Comparison of ENCODE assay signal across 18 mouse cellular contexts in genomic region chr17:30866966-30867365, GRCm38 (mm10). TPM values are rescaled to one million over a fixed set of nuclear protein-coding genes. Genes with fewer than 3 reads are reported as not detected.
DNase-seq lines count a peak whose midpoint lies in the region; ATAC-seq and TF ChIP-seq lines count a peak whose summit lies in the region.
"Had no signal": no experiment of that assay in that cellular context is flagged by ENCODE, and none has a peak within 500 bp of the region (broad histone marks: within the 10 kb centered on the region; RNA-seq: fewer than 3 reads in every experiment).

No protein-coding gene starts in this region.

- H3K4me2 ChIP-seq in hindbrain, postnatal 0 days (ENCODE audit: low read depth, low read length): no peak overlapping the region
- no peak overlapping the region for H3K4me2 ChIP-seq in hindbrain, embryonic 13.5 days
- H3K4me2 ChIP-seq in midbrain, embryonic 11.5 days: no peak overlapping the region
- H3K4me2 ChIP-seq: heart, embryonic 15.5 days; hindbrain, embryonic 15.5 days; stomach, embryonic 15.5 days had no signal

- TF ChIP-seq CTCF in hindbrain, postnatal 0 days (IDR thresholded peaks at IDR 0.05; ENCODE audit: low read depth): no peak

- 44% methylated on average over 9 of the region's 9 CpGs for WGBS in hindbrain, postnatal 0 days
- WGBS in hindbrain, embryonic 13.5 days: 79% methylated on average over 9 of the region's 9 CpGs
- 90% methylated on average over 9 of the region's 9 CpGs for WGBS in midbrain, embryonic 11.5 days

- H3K4me1 ChIP-seq in hindbrain, postnatal 0 days (ENCODE audit: insufficient read depth, low read length): 0 out of 2 replicates have a peak, but pooled peaks cover 3% of the 10 kb centered on the region
- H3K4me1 ChIP-seq in hindbrain, embryonic 13.5 days (replicated peaks): peaks cover 23% of the 10 kb centered on the region
- H3K4me1 ChIP-seq in midbrain, embryonic 11.5 days (ENCODE audit: control insufficient read depth, insufficient read depth, low read length): no peaks in the 10 kb centered on the region
- H3K4me1 ChIP-seq: heart, embryonic 15.5 days; stomach, embryonic 15.5 days had no signal

- no peak overlapping the region for H3K9ac ChIP-seq in hindbrain, postnatal 0 days (replicated peaks; ENCODE audit: low read length)
- H3K9ac ChIP-seq in hindbrain, embryonic 13.5 days: no peak overlapping the region
- no peak overlapping the region for H3K9ac ChIP-seq in midbrain, embryonic 11.5 days (ENCODE audit: low read length)
- H3K9ac ChIP-seq: heart, embryonic 15.5 days; hindbrain, embryonic 15.5 days; liver, postnatal 0 days; stomach, embryonic 15.5 days had no signal

- no peaks in the 10 kb centered on the region for H3K36me3 ChIP-seq in hindbrain, postnatal 0 days (ENCODE audit: insufficient read depth, low read length)
- no peaks in the 10 kb centered on the region for H3K36me3 ChIP-seq in hindbrain, embryonic 13.5 days
- H3K36me3 ChIP-seq in midbrain, embryonic 11.5 days (ENCODE audit: control insufficient read depth, insufficient read depth, low read length): no peaks in the 10 kb centered on the region
- H3K36me3 ChIP-seq: heart, embryonic 15.5 days; hindbrain, embryonic 15.5 days; limb, embryonic 10.5 days; stomach, embryonic 15.5 days had no signal

- no peaks in the 10 kb centered on the region for H3K27me3 ChIP-seq in hindbrain, postnatal 0 days (ENCODE audit: insufficient read depth, low read length)
- H3K27me3 ChIP-seq in hindbrain, embryonic 13.5 days: no peaks in the 10 kb centered on the region
- H3K27me3 ChIP-seq in midbrain, embryonic 11.5 days (ENCODE audit: control insufficient read depth, insufficient read depth, low read length): no peaks in the 10 kb centered on the region
- H3K27me3 ChIP-seq: heart, embryonic 15.5 days; hindbrain, embryonic 15.5 days; stomach, embryonic 15.5 days had no signal

- H3K4me3 ChIP-seq in hindbrain, postnatal 0 days (ENCODE audit: low read length): no peak overlapping the region
- no peak overlapping the region for H3K4me3 ChIP-seq in hindbrain, embryonic 13.5 days
- H3K4me3 ChIP-seq in midbrain, embryonic 11.5 days (ENCODE audit: low read depth, low read length): no peak overlapping the region
- H3K4me3 ChIP-seq: heart, embryonic 15.5 days; hindbrain, embryonic 15.5 days; limb, embryonic 10.5 days; stomach, embryonic 15.5 days had no signal

- H3K27ac ChIP-seq in hindbrain, postnatal 0 days: no peak overlapping the region
- H3K27ac ChIP-seq in hindbrain, embryonic 13.5 days: no peak overlapping the region
- H3K27ac ChIP-seq in midbrain, embryonic 11.5 days (ENCODE audit: low read depth, low read length): no peak overlapping the region
- H3K27ac ChIP-seq: heart, embryonic 15.5 days; hindbrain, embryonic 15.5 days; limb, embryonic 10.5 days; stomach, embryonic 15.5 days had no signal

- ATAC-seq in hindbrain, postnatal 0 days: no peak
- ATAC-seq in hindbrain, embryonic 13.5 days (ENCODE audit: low FRiP score): no peak
- ATAC-seq in midbrain, embryonic 11.5 days (ENCODE audit: low FRiP score): no peak
- ATAC-seq: liver, postnatal 0 days had no signal

- DNase-seq in hindbrain, postnatal 0 days (ENCODE audit: low spot score): peak; percentile 29
- peak; percentile 61 for DNase-seq in adrenal gland, postnatal 10 days
- peak; percentile 53 to 55 for DNase-seq in cerebellum, adult 18-20 months
- peak; percentile 51 to 73 for DNase-seq in kidney, postnatal 25 days
- DNase-seq in thymus, postnatal 10 days (ENCODE audit: low spot score in 2 of 2): no peak
- DNase-seq in midbrain, embryonic 11.5 days (ENCODE audit: low spot score, missing footprints): no peak
- DNase-seq: embryo, embryonic 11 days; gastrocnemius, postnatal 10 days; layer of hippocampus, adult 9-11 months; liver, postnatal 0 days; right cerebral cortex, postnatal 4 days; thymus, postnatal 36 days had no signal

- H3K9me3 ChIP-seq in hindbrain, postnatal 0 days (ENCODE audit: low read length): no peaks in the 10 kb centered on the region
- H3K9me3 ChIP-seq in hindbrain, embryonic 13.5 days: no peaks in the 10 kb centered on the region
- no peaks in the 10 kb centered on the region for H3K9me3 ChIP-seq in midbrain, embryonic 11.5 days (ENCODE audit: control insufficient read depth, low read length)
- H3K9me3 ChIP-seq: heart, embryonic 15.5 days; hindbrain, embryonic 15.5 days; limb, embryonic 10.5 days; stomach, embryonic 15.5 days had no signal

RNA-seq across cellular contexts. Expression of gene Glp1r, which starts 34.7 kb away (rescaled TPM):
- 2.4 and 2.8 TPM in 2 replicates for total RNA-seq in hindbrain, postnatal 0 days (2014; rRNA removed)
- polyA plus RNA-seq in hindbrain, postnatal 0 days (2015; fragmentation: Nextera tagmentation; extraction: Ambion mirVana): 0.69 and 0.83 TPM in 2 replicates
- 0.13 and 0.22 TPM in 2 replicates for polyA plus RNA-seq in hindbrain, embryonic 13.5 days (2015; fragmentation: Nextera tagmentation; extraction: Ambion mirVana)
- under 1 TPM; 0.21 to 0.45 TPM for total RNA-seq in adrenal gland, postnatal 10 days (2021)
- 0.04 and 0.10 TPM in 2 replicates for polyA plus RNA-seq in midbrain, embryonic 11.5 days (2014; fragmentation: Nextera tagmentation; extraction: Ambion mirVana)
- total RNA-seq: neutrophil, adult 5-6 weeks had no signal
- polyA plus RNA-seq: limb, embryonic 10.5 days; liver, postnatal 0 days had no signal

Comparison
In these comparisons a context has a peak if more than half of its experiments do, and no peak if none do; other contexts are left out.
1. DNase-seq: peak in hindbrain, postnatal 0 days (single experiment), adrenal gland, postnatal 10 days (single experiment), cerebellum, adult 18-20 months (2 of 2) and kidney, postnatal 25 days (2 of 2); none in thymus, postnatal 10 days (0 of 2) and midbrain, embryonic 11.5 days (single experiment).